Mouse (Mus musculus) stomach, embryonic 16.5 days (tissue): Measurements from ENCODE around the gene Vav3. TPM values are rescaled to one million over a fixed set of nuclear protein-coding genes. Genes with fewer than 3 reads are reported as not detected.

Source experiments
- ATAC-seq: fragments of 200-750 bp; cut with Nextera tagmentation; 2 replicates; pipeline ENCODE4 v1.8.0; 2017; ENCODE audit warnings: moderate number of reproducible peaks, moderate TSS enrichment; ENCODE audit not compliant: insufficient read depth, low FRiP score
- H3K27ac ChIP-seq: fragments of 300-500 bp; sonication (generic); 2 replicates; pipeline ENCODE4 v1.5.1; 2014; ENCODE audit warnings: low read length
- H3K27me3 ChIP-seq: fragments of 300-500 bp; sonication (generic); 2 replicates; pipeline ENCODE4 v1.6.1; 2014; ENCODE audit warnings: low read length, control low read depth, mixed read lengths; ENCODE audit not compliant: control insufficient read depth, insufficient read depth
- H3K36me3 ChIP-seq: fragments of 300-500 bp; sonication (generic); 2 replicates; pipeline ENCODE4 v1.6.1; 2014; ENCODE audit warnings: low read length; ENCODE audit not compliant: control insufficient read depth, insufficient read depth
- H3K4me1 ChIP-seq: fragments of 300-500 bp; sonication (generic); 2 replicates; pipeline ENCODE4 v1.6.1; 2014; ENCODE audit warnings: low read length, control low read depth, mixed read lengths; ENCODE audit not compliant: control insufficient read depth, insufficient read depth
- H3K4me2 ChIP-seq: fragments of 300-500 bp; sonication (generic); 2 replicates; pipeline ENCODE4 v1.6.1; 2014; ENCODE audit warnings: low read depth, low read length, mixed read lengths
- H3K4me3 ChIP-seq: fragments of 300-500 bp; sonication (generic); replicated peaks from 2 replicates; pipeline ENCODE4 v1.5.1; 2014; ENCODE audit warnings: mild to moderate bottlenecking, low read length
- H3K9ac ChIP-seq: fragments of 300-500 bp; sonication (generic); 2 replicates; pipeline ENCODE4 v1.6.1; 2014; ENCODE audit warnings: low read length
- H3K9me3 ChIP-seq: fragments of 300-500 bp; sonication (generic); replicated peaks from 2 replicates; pipeline ENCODE4 v1.6.1; 2016; ENCODE audit warnings: low read length, control low read depth; ENCODE audit not compliant: control insufficient read depth
- WGBS: fragments of 180-500 bp; shearing (Covaris S2); extraction: QIAGEN DNeasy Blood & Tissue Kit; methylation state at CpG from one replicate; pipeline ENCODE4 v1.1.7; 2014; 5-methylcytosine and 5-hydroxymethylcytosine counted together
- polyA plus RNA-seq: library from polyadenylated mRNA; unstranded; fragments of >200 nt; fragmentation: Nextera tagmentation; extraction: Ambion mirVana; gene quantifications from 2 replicates; pipeline ENCODE4 v1.2.1, GENCODE M21; 2015

The Vav3 gene
- polyA plus RNA-seq, 1 experiment from 2014 or later, result 20.5 TPM

- 66% methylated on average over 1 of the region's 1 CpGs for WGBS
Observed at GRCm38 (mm10) chr3:109672925-109673324, 332.5 kb downstream of the Vav3 start.

GRCm38 (mm10) chr3:109680281-109680680, 339.8 kb downstream of the Vav3 start:
- Histone ChIP-seq H3K27me3 (no peaks in the 10 kb centered on the region), H3K4me2 (no peak overlapping the region), H3K9ac (no peak overlapping the region), H3K4me3 (no peak overlapping the region), H3K4me1 (no peaks in the 10 kb centered on the region), H3K27ac (no peak overlapping the region), H3K9me3 (no peaks in the 10 kb centered on the region), H3K36me3 (no peaks in the 10 kb centered on the region)
- ATAC-seq, result no peak
- WGBS, result 72% methylated on average over 2 of the region's 2 CpGs

More at GRCm38 (mm10) chr3:109672925-109673324, 332.5 kb downstream of the Vav3 start:
- Histone ChIP-seq H3K4me3 (no peak overlapping the region), H3K4me2 (no peak overlapping the region), H3K9ac (no peak overlapping the region), H3K4me1 (no peaks in the 10 kb centered on the region), H3K9me3 (no peaks in the 10 kb centered on the region), H3K27me3 (no peaks in the 10 kb centered on the region), H3K27ac (no peak overlapping the region), H3K36me3 (no peaks in the 10 kb centered on the region)
- ATAC-seq, result no peak

- Histone ChIP-seq H3K9ac (no peak overlapping the region), H3K4me1 (no peaks in the 10 kb centered on the region), H3K27ac (no peak overlapping the region), H3K4me3 (no peak overlapping the region), H3K4me2 (no peak overlapping the region), H3K36me3 (no peaks in the 10 kb centered on the region; the same call in 1 of the 2 replicates), H3K9me3 (no peaks in the 10 kb centered on the region), H3K27me3 (no peaks in the 10 kb centered on the region)
- 72% methylated on average over 5 of the region's 5 CpGs for WGBS
- ATAC-seq, result no peak
Observed at GRCm38 (mm10) chr3:109681863-109682262, 341.4 kb downstream of the Vav3 start.

- no peak for ATAC-seq
- WGBS, result 51% methylated on average over 5 of the region's 5 CpGs
- no peak overlapping the region for H3K9ac ChIP-seq
- H3K27ac ChIP-seq, result peak overlapping the region; percentile 72
- H3K36me3 ChIP-seq, result no peaks in the 10 kb centered on the region; the same call in 1 of the 2 replicates
- H3K4me3 ChIP-seq, result no peak overlapping the region
- H3K27me3 ChIP-seq, result no peaks in the 10 kb centered on the region
- H3K4me1 ChIP-seq, result no peaks in the 10 kb centered on the region
- H3K4me2 ChIP-seq, result no peak overlapping the region
- no peaks in the 10 kb centered on the region for H3K9me3 ChIP-seq
Observed at GRCm38 (mm10) chr3:109683608-109684295, 343.3 kb downstream of the Vav3 start.

GRCm38 (mm10) chr3:109690566-109690965, 350.1 kb downstream of the Vav3 start:
- 67% methylated on average over 2 of the region's 2 CpGs for WGBS
- no peak for ATAC-seq
- H3K9me3 ChIP-seq, result no peaks in the 10 kb centered on the region

GRCm38 (mm10) chr3:109692613-109693012, 352.2 kb downstream of the Vav3 start:
- no peak overlapping the region for H3K4me3 ChIP-seq
- ATAC-seq, result no peak
- H3K9ac ChIP-seq, result no peak overlapping the region
- no peaks in the 10 kb centered on the region for H3K27me3 ChIP-seq
- no peak overlapping the region for H3K27ac ChIP-seq
- no peak overlapping the region for H3K4me2 ChIP-seq
- 83% methylated on average over 3 of the region's 3 CpGs for WGBS
- no peaks in the 10 kb centered on the region for H3K9me3 ChIP-seq
- no peaks in the 10 kb centered on the region for H3K36me3 ChIP-seq
- no peaks in the 10 kb centered on the region for H3K4me1 ChIP-seq

More at GRCm38 (mm10) chr3:109690566-109690965, 350.1 kb downstream of the Vav3 start:
- Histone ChIP-seq H3K27me3 (no peaks in the 10 kb centered on the region), H3K4me1 (no peaks in the 10 kb centered on the region), H3K27ac (no peak overlapping the region), H3K4me3 (no peak overlapping the region), H3K36me3 (no peaks in the 10 kb centered on the region; the same call in 1 of the 2 replicates), H3K4me2 (no peak overlapping the region), H3K9ac (no peak overlapping the region)

- no peak overlapping the region for H3K9ac ChIP-seq
- no peaks in the 10 kb centered on the region for H3K36me3 ChIP-seq
- H3K9me3 ChIP-seq, result no peaks in the 10 kb centered on the region
- H3K27ac ChIP-seq, result no peak overlapping the region
- no peaks in the 10 kb centered on the region for H3K27me3 ChIP-seq
- H3K4me3 ChIP-seq, result no peak overlapping the region
- ATAC-seq, result no peak
- H3K4me2 ChIP-seq, result no peak overlapping the region
- H3K4me1 ChIP-seq, result no peaks in the 10 kb centered on the region
- WGBS, result 40% methylated on average over 1 of the region's 1 CpGs
Observed at GRCm38 (mm10) chr3:109701301-109701700, 360.8 kb downstream of the Vav3 start.

- Histone ChIP-seq H3K9me3 (no peaks in the 10 kb centered on the region), H3K4me2 (no peak overlapping the region), H3K36me3 (no peaks in the 10 kb centered on the region), H3K27ac (no peak overlapping the region), H3K27me3 (no peaks in the 10 kb centered on the region), H3K9ac (no peak overlapping the region), H3K4me3 (no peak overlapping the region), H3K4me1 (no peaks in the 10 kb centered on the region)
- no peak for ATAC-seq
- 84% methylated on average over 2 of the region's 2 CpGs for WGBS
Observed at GRCm38 (mm10) chr3:109707786-109708460, 367.5 kb downstream of the Vav3 start.

- Histone ChIP-seq H3K9me3 (no peaks in the 10 kb centered on the region), H3K9ac (no peak overlapping the region), H3K36me3 (no peaks in the 10 kb centered on the region), H3K4me2 (no peak overlapping the region), H3K4me3 (no peak overlapping the region), H3K4me1 (no peaks in the 10 kb centered on the region), H3K27ac (no peak overlapping the region), H3K27me3 (no peaks in the 10 kb centered on the region)
- no peak for ATAC-seq
- 86% methylated on average over 7 of the region's 7 CpGs for WGBS
Observed at GRCm38 (mm10) chr3:109711751-109712150, 371.3 kb downstream of the Vav3 start.
